Mouse (Mus musculus) mouse embryonic stem cell (cell line): ENCODE results near the gene Nap1l1.

ENCODE experiments used
- in situ Hi-C, 2 experiments: fragments of 300-500 bp; cut with MboI; formaldehyde crosslinking; loops; 1 replicate in 1 of 2; 3 replicates in 1 of 2; pipeline ENCODE4 v1.14.3; 2019 to 2020; ENCODE audit warnings: low sequenced_read_pairs in 2 of 2, low pct_unique_long_range_greater_than_20kb in 1 of 2, mixed read lengths in 1 of 2; ENCODE audit not compliant: unreplicated experiment in 1 of 2

Gene Nap1l1

GRCm38 (mm10) chr10:111508324-111509080 lies 35.5 kb downstream of the Nap1l1 start:
- in situ Hi-C loops, result loop anchor here (10.0 to 25.0 kb wide), 3 partner anchors 146 to 604 kb away; no protein-coding TSS in a partner anchor

GRCm38 (mm10) chr10:111509103-111509784 lies 36.2 kb downstream of the Nap1l1 start:
- in situ Hi-C loops, result loop anchor here (10.0 to 25.0 kb wide), 3 partner anchors 146 to 603 kb away; no protein-coding TSS in a partner anchor

- in situ Hi-C loops, result loop anchor here (10.0 to 25.0 kb wide), 4 partner anchors 125 to 602 kb away; no protein-coding TSS in a partner anchor
Measured at GRCm38 (mm10) chr10:111509981-111510380, 37.0 kb downstream of the Nap1l1 start.

GRCm38 (mm10) chr10:111510798-111511197 lies 37.8 kb downstream of the Nap1l1 start:
- in situ Hi-C loops, result loop anchor here in 1 of 2 experiments (10.0 to 25.0 kb wide), 2 partner anchors 124 to 602 kb away; no protein-coding TSS in a partner anchor

GRCm38 (mm10) chr10:111512036-111512568 lies 39.1 kb downstream of the Nap1l1 start:
- in situ Hi-C loops, result loop anchor here in 1 of 2 experiments (10.0 to 25.0 kb wide), 2 partner anchors 123 to 600 kb away; no protein-coding TSS in a partner anchor

GRCm38 (mm10) chr10:111514282-111514885 lies 41.4 kb downstream of the Nap1l1 start:
- in situ Hi-C loops, result loop anchor here in 1 of 2 experiments (10.0 to 25.0 kb wide), 2 partner anchors 120 to 598 kb away; no protein-coding TSS in a partner anchor

GRCm38 (mm10) chr10:111515071-111516010 lies 42.3 kb downstream of the Nap1l1 start:
- in situ Hi-C loops, result loop anchor here in 1 of 2 experiments (10.0 to 25.0 kb wide), 2 partner anchors 119 to 597 kb away; no protein-coding TSS in a partner anchor

GRCm38 (mm10) chr10:111516172-111516588 lies 43.2 kb downstream of the Nap1l1 start:
- in situ Hi-C loops, result loop anchor here in 1 of 2 experiments (10.0 to 25.0 kb wide), 2 partner anchors 119 to 596 kb away; no protein-coding TSS in a partner anchor

- in situ Hi-C loops, result loop anchor here in 1 of 2 experiments (10.0 to 25.0 kb wide), 2 partner anchors 118 to 595 kb away; no protein-coding TSS in a partner anchor
Measured at GRCm38 (mm10) chr10:111516804-111517436, 43.9 kb downstream of the Nap1l1 start.

- in situ Hi-C loops, result loop anchor here in 1 of 2 experiments (10.0 to 25.0 kb wide), 2 partner anchors 116 to 594 kb away; no protein-coding TSS in a partner anchor
Measured at GRCm38 (mm10) chr10:111518350-111518749, 45.3 kb downstream of the Nap1l1 start.

- in situ Hi-C loops, result loop anchor here in 1 of 2 experiments (10.0 to 25.0 kb wide), 2 partner anchors 115 to 593 kb away; no protein-coding TSS in a partner anchor
Measured at GRCm38 (mm10) chr10:111519620-111520370, 46.8 kb downstream of the Nap1l1 start.

- in situ Hi-C loops, result loop anchor here in 1 of 2 experiments (25.0 kb wide), 1 partner anchor 592 kb away; no protein-coding TSS in a partner anchor
Measured at GRCm38 (mm10) chr10:111520621-111521020, 47.6 kb downstream of the Nap1l1 start.

GRCm38 (mm10) chr10:111521636-111522035 lies 48.6 kb downstream of the Nap1l1 start:
- in situ Hi-C loops, result loop anchor here in 1 of 2 experiments (25.0 kb wide), 1 partner anchor 591 kb away; no protein-coding TSS in a partner anchor

GRCm38 (mm10) chr10:111522230-111522629 lies 49.2 kb downstream of the Nap1l1 start:
- in situ Hi-C loops, result loop anchor here in 1 of 2 experiments (25.0 kb wide), 1 partner anchor 590 kb away; no protein-coding TSS in a partner anchor

GRCm38 (mm10) chr10:111523894-111524293 lies 50.9 kb downstream of the Nap1l1 start:
- in situ Hi-C loops, result loop anchor here in 1 of 2 experiments (25.0 kb wide), 1 partner anchor 588 kb away; no protein-coding TSS in a partner anchor

GRCm38 (mm10) chr10:111527057-111527456 lies 54.0 kb downstream of the Nap1l1 start:
- in situ Hi-C loops, result no loop called here
